Mouse (Mus musculus) hindbrain, embryonic 10.5 days (tissue): ENCODE results near the gene Resp18. TPM values are rescaled to one million over a fixed set of nuclear protein-coding genes. Genes with fewer than 3 reads are reported as not detected.
A peak's percentile ranks its signal among the peaks of the same experiment; 100 is the strongest.

Source experiments
- DNase-seq: peaks from one replicate; pipeline ENCODE4 v3.0.0-alpha.2; 2017; ENCODE audit warnings: low spot score
- H3K27ac ChIP-seq: fragments of 300-500 bp; sonication (generic); 2 replicates; pipeline ENCODE4 v1.5.1; 2016; ENCODE audit warnings: mild to moderate bottlenecking, moderate library complexity
- H3K27me3 ChIP-seq: fragments of 300-500 bp; sonication (generic); 2 replicates; pipeline ENCODE4 v1.6.1; 2016; ENCODE audit warnings: mild to moderate bottlenecking; ENCODE audit not compliant: poor library complexity, insufficient read depth, severe bottlenecking
- H3K36me3 ChIP-seq: fragments of 300-500 bp; sonication (generic); 2 replicates; pipeline ENCODE4 v1.6.1; 2016; ENCODE audit warnings: mild to moderate bottlenecking, moderate library complexity
- H3K4me1 ChIP-seq: fragments of 300-500 bp; sonication (generic); replicated peaks from 2 replicates; pipeline ENCODE4 v1.6.1; 2016; ENCODE audit warnings: mild to moderate bottlenecking
- H3K4me3 ChIP-seq: fragments of 300-500 bp; sonication (generic); 2 replicates; pipeline ENCODE4 v1.5.1; 2016; ENCODE audit warnings: mild to moderate bottlenecking, moderate library complexity
- H3K9me3 ChIP-seq: fragments of 300-500 bp; sonication (generic); 2 replicates; pipeline ENCODE4 v1.6.1; 2016; ENCODE audit warnings: mild to moderate bottlenecking, moderate library complexity
- WGBS: fragments of 180-500 bp; shearing (Covaris S2); methylation state at CpG from one replicate; pipeline ENCODE4 v1.1.7; 2016; 5-methylcytosine and 5-hydroxymethylcytosine counted together
- polyA plus RNA-seq: library from polyadenylated mRNA; unstranded; fragments of >200 nt; fragmentation: Nextera tagmentation; extraction: Ambion mirVana; gene quantifications from 2 replicates; pipeline ENCODE4 v1.2.1, GENCODE M21; 2016

Gene Resp18
- polyA plus RNA-seq = 7.5 and 22.3 TPM in 2 replicates

- peaks cover 11% of the 10 kb centered on the region; the same call in 1 of the 2 replicates for H3K9me3 ChIP-seq
- 0 out of 2 replicates have a peak, but pooled peaks cover 6% of the 10 kb centered on the region for H3K4me1 ChIP-seq
- 6% methylated on average over 13 of the region's 13 CpGs for WGBS
- no peak for DNase-seq
- H3K4me3 ChIP-seq = peak within 1 kb of the TSS; percentile 40
- 0 out of 2 replicates have a peak within 1 kb of the TSS, but pooled peaks have one; percentile 12 for H3K27ac ChIP-seq
- no peaks in the 10 kb centered on the region for H3K36me3 ChIP-seq
- H3K27me3 ChIP-seq = peaks cover 33% of the 10 kb centered on the region
These were observed at the start of gene Resp18 for GRCm38 (mm10) chr1:75278228-75278627. TSS of gene Resp18 (minus strand) at chr1:75278415.

GRCm38 (mm10) chr1:75327461-75327860 lies 49.2 kb upstream of the Resp18 start:
- H3K27ac ChIP-seq = no peak overlapping the region
- H3K4me3 ChIP-seq = no peak overlapping the region
- H3K9me3 ChIP-seq = peaks cover 6% of the 10 kb centered on the region; the same call in 1 of the 2 replicates
- H3K4me1 ChIP-seq = no peaks in the 10 kb centered on the region
- DNase-seq = no peak
- H3K27me3 ChIP-seq = no peaks in the 10 kb centered on the region
- no peaks in the 10 kb centered on the region for H3K36me3 ChIP-seq

- Histone ChIP-seq H3K4me1 (peaks cover 21% of the 10 kb centered on the region), H3K27me3 (no peaks in the 10 kb centered on the region), H3K36me3 (peaks cover 15% of the 10 kb centered on the region), H3K4me3 (no peak overlapping the region), H3K9me3 (no peaks in the 10 kb centered on the region), H3K27ac (no peak overlapping the region)
- WGBS = 93% methylated on average over 10 of the region's 10 CpGs
- no peak for DNase-seq
These were observed 41.0 kb upstream of the Resp18 start for GRCm38 (mm10) chr1:75319166-75319565.

GRCm38 (mm10) chr1:75318736-75319135 lies 40.5 kb upstream of the Resp18 start:
- Histone ChIP-seq H3K4me1 (peaks cover 21% of the 10 kb centered on the region), H3K27ac (peak overlapping the region; percentile 92; the same call in 1 of the 2 replicates), H3K9me3 (no peaks in the 10 kb centered on the region), H3K36me3 (peaks cover 19% of the 10 kb centered on the region), H3K4me3 (0 out of 2 replicates have a peak overlapping the region, but pooled peaks have one; percentile 78), H3K27me3 (no peaks in the 10 kb centered on the region)
- DNase-seq = no peak
- 90% methylated on average over 4 of the region's 4 CpGs for WGBS

GRCm38 (mm10) chr1:75318301-75318700 lies 40.1 kb upstream of the Resp18 start:
- WGBS = 75% methylated on average over 3 of the region's 3 CpGs
- no peaks in the 10 kb centered on the region for H3K27me3 ChIP-seq
- H3K4me3 ChIP-seq = peak overlapping the region; percentile 78
- peak overlapping the region; percentile 92 for H3K27ac ChIP-seq
- peaks cover 21% of the 10 kb centered on the region for H3K4me1 ChIP-seq
- no peaks in the 10 kb centered on the region for H3K9me3 ChIP-seq
- no peak for DNase-seq
- H3K36me3 ChIP-seq = peaks cover 24% of the 10 kb centered on the region

- Histone ChIP-seq H3K27ac (peak within 1 kb of the TSS; percentile 92), H3K27me3 (no peaks in the 10 kb centered on the region), H3K9me3 (no peaks in the 10 kb centered on the region), H3K4me1 (peaks cover 21% of the 10 kb centered on the region), H3K4me3 (peak within 1 kb of the TSS; percentile 78), H3K36me3 (peaks cover 31% of the 10 kb centered on the region)
- under 1% methylated on average over 92 of the region's 92 CpGs for WGBS
- DNase-seq = peak; percentile 100
These were observed 39.3 kb upstream of the Resp18 start, which contains the start of gene Dnpep for GRCm38 (mm10) chr1:75317241-75318201. TSS of gene Dnpep (minus strand) at chr1:75317990.

- under 1% methylated on average over 20 of the region's 20 CpGs for WGBS
- H3K4me1 ChIP-seq = peaks cover 21% of the 10 kb centered on the region
These were observed 38.6 kb upstream of the Resp18 start for GRCm38 (mm10) chr1:75316861-75317240.

GRCm38 (mm10) chr1:75315456-75316365 lies 37.5 kb upstream of the Resp18 start:
- Histone ChIP-seq H3K4me3 (peak overlapping the region; percentile 78), H3K36me3 (peaks cover 49% of the 10 kb centered on the region), H3K4me1 (peaks cover 21% of the 10 kb centered on the region), H3K9me3 (no peaks in the 10 kb centered on the region), H3K27ac (peak overlapping the region; percentile 92), H3K27me3 (no peaks in the 10 kb centered on the region)
- WGBS = 88% methylated on average over 29 of the region's 29 CpGs
- no peak for DNase-seq

More at GRCm38 (mm10) chr1:75316861-75317240, 38.6 kb upstream of the Resp18 start:
- Histone ChIP-seq H3K9me3 (no peaks in the 10 kb centered on the region), H3K27ac (peak overlapping the region; percentile 92), H3K36me3 (peaks cover 38% of the 10 kb centered on the region), H3K27me3 (no peaks in the 10 kb centered on the region), H3K4me3 (peak overlapping the region; percentile 78)
- DNase-seq = peak; percentile 87

GRCm38 (mm10) chr1:75315011-75315410 lies 36.8 kb upstream of the Resp18 start:
- no peaks in the 10 kb centered on the region for H3K27me3 ChIP-seq
- peaks cover 56% of the 10 kb centered on the region for H3K36me3 ChIP-seq

GRCm38 (mm10) chr1:75311694-75312093 lies 33.5 kb upstream of the Resp18 start:
- 95% methylated on average over 6 of the region's 6 CpGs for WGBS
- DNase-seq = no peak
- Histone ChIP-seq H3K36me3 (peaks cover 90% of the 10 kb centered on the region), H3K4me1 (peaks cover 11% of the 10 kb centered on the region), H3K4me3 (no peak overlapping the region), H3K27me3 (no peaks in the 10 kb centered on the region), H3K27ac (no peak overlapping the region), H3K9me3 (no peaks in the 10 kb centered on the region)

More at GRCm38 (mm10) chr1:75315011-75315410, 36.8 kb upstream of the Resp18 start:
- Histone ChIP-seq H3K4me3 (no peak overlapping the region; the same call in 1 of the 2 replicates), H3K4me1 (peaks cover 21% of the 10 kb centered on the region), H3K9me3 (no peaks in the 10 kb centered on the region), H3K27ac (no peak overlapping the region)
- DNase-seq = no peak
- 91% methylated on average over 6 of the region's 6 CpGs for WGBS

GRCm38 (mm10) chr1:75304662-75305061 lies 26.4 kb upstream of the Resp18 start:
- WGBS = 82% methylated on average over 2 of the region's 2 CpGs
- no peak overlapping the region for H3K4me3 ChIP-seq
- H3K27me3 ChIP-seq = no peaks in the 10 kb centered on the region
- no peaks in the 10 kb centered on the region for H3K9me3 ChIP-seq
- H3K36me3 ChIP-seq = peaks cover 31% of the 10 kb centered on the region
- no peak overlapping the region for H3K27ac ChIP-seq
- no peak for DNase-seq
- 0 out of 2 replicates have a peak, but pooled peaks cover 4% of the 10 kb centered on the region for H3K4me1 ChIP-seq

- H3K36me3 ChIP-seq = no peaks in the 10 kb centered on the region
- H3K4me3 ChIP-seq = no peak overlapping the region
- no peak overlapping the region for H3K27ac ChIP-seq
- no peaks in the 10 kb centered on the region for H3K27me3 ChIP-seq
- 82% methylated on average over 5 of the region's 5 CpGs for WGBS
- H3K4me1 ChIP-seq = peaks cover 22% of the 10 kb centered on the region
- H3K9me3 ChIP-seq = no peaks in the 10 kb centered on the region
- DNase-seq = no peak
These were observed 16.1 kb upstream of the Resp18 start for GRCm38 (mm10) chr1:75294294-75294693.
